Mouse (Mus musculus): ENCODE data around the gene Hipk4.

- TF ChIP-seq CTCF (conservative IDR thresholded peaks at IDR 0.05; ENCODE audit: insufficient read depth, insufficient read length, low read depth, low read length) (no peak), POLR2A (IDR thresholded peaks at IDR 0.05; ENCODE audit: low read depth, low read length) (no peak)
Observed at GRCm38 (mm10) chr7:27491856-27492255, 31.2 kb upstream of the Hipk4 start.
